Mouse (Mus musculus) urinary bladder, postnatal 14 days (tissue): ENCODE measurements at regions not wholly inside any gene's neighbourhood (a gene's known extent, or its start where the extent isn't known, plus 50 kb on each side); places are given as distances from the start of the nearest gene placed in this dataset.

Source experiments
- DNase-seq: peaks from one replicate; pipeline ENCODE4 v3.0.0; 2021; ENCODE audit warnings: low spot score

GRCm38 (mm10) chr4:150769043-150769442 lies 84.7 kb upstream of the Errfi1 start:
- no peak for DNase-seq

DNA sequence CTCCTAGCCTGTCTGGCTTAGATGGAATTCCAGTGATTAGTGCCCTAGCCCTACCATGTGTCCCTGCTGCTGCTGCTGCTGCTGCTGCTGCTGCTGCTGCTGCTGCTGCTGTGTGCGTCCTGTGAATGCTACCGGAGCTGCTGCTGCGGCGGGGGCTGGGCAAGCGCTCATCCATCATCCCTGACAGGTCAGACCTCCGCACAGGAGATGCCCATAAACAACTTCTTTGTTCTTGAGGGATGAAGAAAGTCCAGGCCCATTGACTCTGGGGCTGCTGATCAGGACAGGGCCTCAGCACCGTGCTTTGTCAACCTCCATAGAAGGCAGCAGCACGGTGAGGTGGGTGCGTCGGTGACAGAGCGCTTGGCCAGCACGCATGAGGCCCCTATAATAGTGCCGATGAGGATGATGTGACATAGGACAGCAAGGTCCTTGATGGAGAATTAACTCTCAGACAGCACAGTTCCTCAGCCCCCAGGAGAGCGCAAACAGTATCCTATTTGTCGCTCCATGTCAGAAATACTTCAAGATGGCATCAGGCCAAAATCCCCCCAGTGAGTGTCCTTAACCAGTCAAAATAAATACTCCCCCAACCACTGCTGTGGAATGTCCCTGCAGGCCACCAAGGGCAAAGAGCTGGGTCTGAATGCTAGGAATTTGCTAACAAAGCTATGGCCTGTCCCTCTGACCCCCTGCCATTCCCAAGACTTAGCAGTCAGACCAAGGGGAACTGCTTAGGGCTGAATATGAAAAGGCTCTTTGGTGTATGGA lies 95.1 kb upstream of the Errfi1 start:
- no peak for DNase-seq

DNA sequence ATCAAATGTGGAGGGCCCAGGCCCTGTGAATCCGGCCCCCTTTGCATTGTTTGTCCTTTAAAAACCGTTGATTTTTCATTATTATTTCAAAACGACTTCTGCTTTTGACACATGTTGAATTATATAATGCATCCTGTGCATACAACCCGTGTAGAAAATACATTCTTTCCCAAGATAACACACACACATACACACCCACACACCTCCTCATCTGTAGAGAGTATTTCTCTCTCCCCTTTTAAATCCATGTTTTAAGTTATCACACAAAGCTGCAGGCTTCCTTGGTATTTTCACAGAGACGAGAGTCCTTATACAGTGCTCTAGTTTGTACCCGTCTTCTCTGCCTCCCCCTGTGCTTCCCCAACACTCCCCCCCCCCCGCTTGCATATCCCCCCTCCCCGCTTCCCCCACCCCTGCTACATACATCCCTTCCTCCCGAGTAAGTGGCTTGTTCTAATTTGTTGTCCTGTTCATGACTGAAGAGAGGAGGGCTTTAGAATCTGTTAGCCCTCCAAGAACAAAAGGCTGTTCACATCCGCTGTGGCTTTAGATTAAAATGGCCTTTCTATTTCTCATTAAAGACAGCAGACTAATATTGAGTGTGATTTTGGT lies 95.8 kb upstream of the Errfi1 start:
- DNase-seq, result no peak

- DNase-seq, result no peak
Measured at GRCm38 (mm10) chr4:150757291-150757741, 96.4 kb upstream of the Errfi1 start.

DNA sequence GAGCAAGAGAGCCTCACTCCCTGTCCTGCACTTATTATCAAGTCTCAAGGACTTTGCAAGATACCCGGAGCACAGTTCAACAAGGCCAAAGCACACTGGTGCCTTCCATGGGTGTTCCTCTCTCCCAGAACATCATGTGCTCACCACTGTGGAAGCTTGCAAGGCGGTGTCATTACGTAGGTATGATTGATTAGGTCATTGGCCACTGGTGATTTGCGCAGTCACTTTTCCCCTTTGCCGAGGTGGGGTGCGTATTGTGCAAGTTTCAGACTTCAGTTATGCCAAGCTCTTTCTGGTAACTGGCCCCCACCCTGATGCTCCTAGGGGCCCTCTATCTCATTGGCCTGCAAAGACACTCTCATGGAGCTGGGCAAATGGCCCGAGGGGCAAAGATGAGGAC lies 98.3 kb upstream of the Errfi1 start:
- no peak for DNase-seq

- no peak for DNase-seq
Measured at GRCm38 (mm10) chr4:150752151-150752550, 100.2 kb upstream of the Slc45a1 start.

- DNase-seq, result no peak
Measured at GRCm38 (mm10) chr4:150750445-150751213, 98.7 kb upstream of the Slc45a1 start.

DNA sequence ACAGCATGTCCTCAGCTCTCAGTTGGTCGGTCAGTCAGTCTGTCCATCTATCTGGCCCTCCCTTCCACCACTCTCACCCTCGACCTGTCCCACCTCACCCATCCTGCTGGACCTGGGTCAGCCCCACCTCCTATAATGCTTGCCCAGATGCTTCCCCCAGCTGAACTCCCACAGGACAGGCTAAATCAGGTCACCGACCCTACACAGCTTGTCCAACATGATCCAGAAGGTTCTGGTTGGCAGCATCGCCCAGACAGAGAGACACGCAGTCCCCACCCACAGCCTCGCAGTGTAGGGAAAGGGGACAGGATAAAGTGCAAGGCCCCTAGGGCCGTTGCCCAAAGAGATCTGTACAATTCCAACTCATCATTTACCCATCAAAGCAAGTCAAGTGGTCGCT lies 97.1 kb upstream of the Slc45a1 start:
- DNase-seq, result no peak

GRCm38 (mm10) chr4:150748099-150749000 lies 96.4 kb upstream of the Slc45a1 start:
- DNase-seq, result peak; percentile 36

DNA sequence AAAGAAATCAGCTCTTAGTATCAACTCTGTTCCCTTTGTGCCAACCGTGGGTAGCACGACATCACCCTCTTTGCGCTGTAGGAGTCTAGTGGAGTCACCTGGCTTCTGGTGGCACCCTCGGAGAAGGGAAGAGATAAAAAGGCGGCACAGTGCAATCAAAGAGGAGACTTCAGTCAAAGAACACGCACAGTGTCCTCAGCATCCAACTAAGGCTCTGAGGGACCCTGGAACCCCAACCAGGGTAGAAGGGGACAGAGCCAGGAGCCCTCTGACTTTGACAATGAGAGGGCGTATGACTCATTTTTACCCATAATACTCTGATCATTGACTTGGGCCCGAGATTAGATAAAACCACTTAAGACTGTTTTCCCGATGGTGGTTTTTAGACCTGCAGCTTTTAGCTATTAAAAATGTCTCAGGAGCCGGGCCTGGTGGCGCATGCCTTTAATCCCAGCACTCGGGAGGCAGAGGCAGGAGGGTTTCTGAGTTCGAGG lies 94.5 kb upstream of the Slc45a1 start:
- no peak for DNase-seq

- peak; percentile 73 for DNase-seq
Measured at GRCm38 (mm10) chr4:150745529-150746429, 93.8 kb upstream of the Slc45a1 start.

GRCm38 (mm10) chr4:150743508-150743907 lies 91.5 kb upstream of the Slc45a1 start:
- no peak for DNase-seq

GRCm38 (mm10) chr4:150743103-150743502 lies 91.1 kb upstream of the Slc45a1 start:
- peak; percentile 29 for DNase-seq

DNA sequence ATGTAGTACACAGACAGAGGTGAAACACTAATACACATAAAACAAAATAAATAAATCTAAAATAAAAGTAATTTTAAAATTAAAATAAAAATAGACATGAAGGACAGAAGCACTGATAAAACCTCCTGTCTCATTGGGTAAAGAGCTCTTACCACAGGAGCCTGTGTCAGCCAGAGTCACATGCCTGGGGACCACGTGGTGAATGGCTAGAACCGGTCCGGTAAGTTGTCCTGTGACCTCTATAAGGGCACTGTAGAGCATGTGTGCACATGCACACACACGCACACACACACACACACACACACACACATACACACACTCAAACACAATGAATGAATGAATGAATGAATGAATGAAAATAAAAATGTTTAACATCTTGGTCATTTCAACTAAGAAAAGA lies 89.8 kb upstream of the Slc45a1 start:
- DNase-seq, result peak; percentile 52

DNA sequence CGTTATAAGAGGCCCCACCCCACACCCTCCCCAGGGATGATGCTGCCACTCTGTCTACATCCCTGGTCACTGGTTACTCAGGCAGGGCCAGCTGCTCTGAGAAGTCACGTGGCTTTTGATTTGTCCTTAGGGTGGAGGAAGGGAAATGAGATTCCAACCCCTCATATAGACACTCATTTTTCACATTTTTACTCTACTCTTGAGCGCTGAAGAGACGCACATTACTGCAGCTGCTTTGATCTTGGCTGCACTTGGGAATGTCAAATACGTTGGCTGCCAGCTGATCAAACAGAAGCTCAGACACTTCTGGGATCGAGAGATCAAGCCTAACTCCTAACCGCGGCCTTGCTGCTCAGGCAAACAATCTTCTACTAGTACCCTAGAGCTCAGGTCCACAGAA lies 88.2 kb upstream of the Slc45a1 start:
- no peak for DNase-seq

DNA sequence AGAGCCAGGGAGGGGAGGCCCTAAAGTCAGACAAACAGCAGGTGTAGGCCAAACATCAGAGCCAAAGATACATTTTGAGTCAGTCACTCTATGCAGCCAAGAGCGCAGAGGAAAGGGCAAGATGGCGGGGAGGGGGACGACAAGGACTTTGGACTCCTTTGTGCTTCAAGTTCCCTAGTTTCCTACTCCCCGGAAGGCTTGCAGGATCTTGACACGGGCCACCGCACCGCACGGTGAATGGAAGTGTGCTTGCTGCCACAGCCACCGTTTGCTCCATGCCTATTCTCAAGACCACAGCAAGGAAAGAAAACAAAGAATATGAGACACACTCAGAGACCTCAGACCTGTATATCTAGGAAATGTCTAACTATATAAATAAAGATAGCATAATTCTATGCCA lies 86.8 kb upstream of the Slc45a1 start:
- no peak for DNase-seq

GRCm38 (mm10) chr4:150730061-150730812 lies 78.3 kb upstream of the Slc45a1 start:
- DNase-seq, result peak; percentile 46

DNA sequence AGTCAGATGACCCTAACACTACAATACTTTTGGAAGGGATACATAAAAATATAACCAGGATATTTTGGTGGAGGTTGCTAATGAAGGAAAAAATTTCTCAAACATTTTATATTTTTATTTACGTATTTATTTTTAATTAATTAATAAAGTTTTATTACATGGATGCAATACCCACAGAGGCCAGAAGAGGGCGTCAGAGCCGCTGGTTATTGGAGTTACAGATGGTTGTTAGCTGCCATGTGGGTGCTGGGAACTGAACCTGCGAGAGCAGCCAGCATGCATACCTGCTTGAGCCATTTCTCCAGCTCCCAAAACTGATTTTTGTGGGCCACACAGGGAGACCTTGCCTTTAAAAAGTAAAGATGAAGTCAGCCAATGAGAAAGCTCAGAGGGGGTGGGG lies 74.6 kb upstream of the Slc45a1 start:
- DNase-seq, result no peak

DNA sequence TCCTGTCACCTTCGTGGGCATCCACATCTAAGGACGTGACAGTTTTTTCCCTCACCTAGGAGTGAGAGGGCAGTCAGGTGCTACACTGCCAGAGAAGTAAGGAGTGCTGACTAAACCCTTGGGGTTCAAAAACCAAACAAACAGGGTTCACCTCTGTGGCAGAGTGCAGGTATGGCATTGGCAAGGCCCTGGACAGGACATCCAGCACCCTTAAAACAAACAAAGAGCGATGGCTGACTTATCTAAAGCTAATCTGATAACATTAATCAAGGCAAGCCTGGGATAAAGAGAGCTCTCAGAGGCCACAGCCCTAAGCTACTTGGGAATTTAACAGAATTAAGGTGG lies 74.1 kb upstream of the Slc45a1 start:
- no peak for DNase-seq
